Mouse (Mus musculus) G1E (cell line): Measurements from ENCODE around the gene Hap1.

Experiments used
- CTCF ChIP-seq: IDR thresholded peaks from 2 replicates; pipeline ENCODE4 v1.5.1; 2012; ENCODE audit warnings: low read depth, low read length, inconsistent platforms, mixed read lengths
- GATA1 ChIP-seq: IDR thresholded peaks from 2 replicates; pipeline ENCODE4 v1.6.1; 2012; ENCODE audit warnings: borderline replicate concordance, low read length, inconsistent platforms, mixed read lengths

DNA sequence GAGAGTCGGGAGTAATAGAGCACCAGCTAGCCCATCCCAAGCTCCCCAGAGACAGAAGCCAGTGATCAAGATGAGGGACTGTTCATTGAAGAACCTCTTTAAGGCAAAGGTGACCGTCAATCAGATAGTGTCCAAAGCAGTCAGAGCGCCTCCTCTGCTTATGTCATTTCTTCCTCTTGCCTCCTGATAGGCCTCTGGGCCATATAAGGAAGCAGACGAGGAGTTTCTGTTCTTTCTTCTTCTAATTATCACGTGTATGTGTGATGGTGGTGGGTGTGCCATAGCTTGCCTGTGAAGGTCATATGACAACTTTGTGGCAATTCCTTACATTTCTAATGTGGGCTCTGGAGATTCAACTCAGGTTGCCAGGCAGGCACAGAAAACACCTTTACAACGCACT lies 44.9 kb upstream of the Hap1 start:
- TF ChIP-seq CTCF (no peak), GATA1 (no peak)
